Mouse (Mus musculus) lung, postnatal 0 days (tissue): ENCODE measurements at regions not wholly inside any gene's neighbourhood (a gene's known extent, or its start where the extent isn't known, plus 50 kb on each side); places are given as distances from the start of the nearest gene placed in this dataset.

Experiments
- CTCF ChIP-seq: IDR thresholded peaks from 2 replicates; pipeline ENCODE4 v1.5.1; 2016; ENCODE audit warnings: antibody characterized with exemption, mild to moderate bottlenecking
- EP300 ChIP-seq: IDR thresholded peaks from 2 replicates; pipeline ENCODE4 v1.6.1; 2016; ENCODE audit warnings: antibody characterized with exemption, mild to moderate bottlenecking, control low read depth

- TF ChIP-seq CTCF (no peak), EP300 (no peak)
These were observed 550.9 kb downstream of the Efna5 start for GRCm38 (mm10) chr17:62330226-62330625.
